25 mouse cellular contexts compared by ENCODE assay signal in the genomic region with DNA sequence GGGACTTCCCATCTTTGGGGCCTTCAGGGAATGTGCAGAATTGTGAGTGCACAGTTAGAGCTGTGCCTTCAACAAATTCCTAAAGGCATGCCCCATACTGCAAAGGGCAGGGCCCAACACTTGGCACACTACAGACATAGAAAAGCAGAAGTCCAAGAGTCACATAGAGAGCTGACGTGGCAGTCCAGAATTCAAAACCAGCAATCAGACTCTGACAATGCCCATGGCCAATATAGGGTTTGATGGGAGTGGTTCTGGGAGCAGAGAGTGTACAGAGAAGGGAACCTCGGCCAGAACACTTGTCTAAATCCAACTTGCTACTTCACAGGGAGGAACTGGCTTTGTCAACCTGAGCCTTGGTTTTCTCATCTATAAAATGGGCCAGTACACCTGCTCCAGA. TPM values are rescaled to one million over a fixed set of nuclear protein-coding genes. Genes with fewer than 3 reads are reported as not detected.
A peak's percentile ranks its signal among the peaks of the same experiment; 100 is the strongest.
DNase-seq lines count a peak whose midpoint lies in the region; ATAC-seq and TF ChIP-seq lines count a peak whose summit lies in the region.
"Had no signal": no experiment of that assay in that cellular context is flagged by ENCODE, and none has a peak within 500 bp of the region (broad histone marks: within the 10 kb centered on the region; RNA-seq: fewer than 3 reads in every experiment).

No protein-coding gene starts in this region.

- peaks cover 5% of the 10 kb centered on the region for H3K4me1 ChIP-seq in brown adipose tissue, adult 24 weeks (ENCODE audit: control insufficient read depth, insufficient read depth, insufficient read length, low read length)
- no peaks in the 10 kb centered on the region for H3K4me1 ChIP-seq in midbrain, embryonic 16.5 days (ENCODE audit: control insufficient read depth, insufficient read depth, low read length)
- H3K4me1 ChIP-seq: embryonic facial prominence, embryonic 15.5 days; forebrain, embryonic 10.5 days; hindbrain, embryonic 12.5 days had no signal

- WGBS in macrophage (ENCODE audit: missing documents) = 15% methylated on average over 2 of the region's 2 CpGs
- 98% methylated on average over 2 of the region's 2 CpGs for WGBS in midbrain, embryonic 16.5 days

- no peaks in the 10 kb centered on the region for H3K79me2 ChIP-seq in macrophage (ENCODE audit: inconsistent target)

- H3K36me3 ChIP-seq in macrophage (ENCODE audit: inconsistent target) = peaks cover 49% of the 10 kb centered on the region
- peaks cover 64% of the 10 kb centered on the region for H3K36me3 ChIP-seq in midbrain, embryonic 16.5 days (ENCODE audit: control insufficient read depth, insufficient read depth, low read length)

- intact Hi-C loops in left cerebral cortex, postnatal 14 days (cut with DNase I) = no loop called here

- TF ChIP-seq CTCF in layer of hippocampus, adult 2 months (conservative IDR thresholded peaks at IDR 0.05) = no peak

- H3K27me3 ChIP-seq in midbrain, embryonic 16.5 days (ENCODE audit: control insufficient read depth, insufficient read depth, low read depth, low read length) = no peaks in the 10 kb centered on the region
- H3K27me3 ChIP-seq: CH12.LX; embryonic facial prominence, embryonic 15.5 days; heart, embryonic 13.5 days; hindbrain, embryonic 12.5 days; Patski had no signal

- no peak for DNase-seq in layer of hippocampus, adult 2 months (ENCODE audit: low spot score in 2 of 2)
- no peak for DNase-seq in layer of hippocampus, postnatal 10 days (ENCODE audit: low spot score in 2 of 2)
- DNase-seq in frontal cortex, postnatal 36 days (ENCODE audit: low spot score in 2 of 2) = no peak
- DNase-seq in left cerebral cortex, postnatal 14 days (ENCODE audit: low spot score in 2 of 2) = no peak
- DNase-seq: adrenal gland, adult 2 months; adrenal gland, postnatal 36 days; cerebellum, adult 9-10 months; cerebellum, postnatal 36 days; gastrocnemius, postnatal 14 days; heart, postnatal 4 days had no signal

- peak overlapping the region; percentile 28; the same call in 1 of the 2 replicates for H3K27ac ChIP-seq in layer of hippocampus, adult 2 months
- peak overlapping the region; percentile 47; the same call in 1 of the 2 replicates for H3K27ac ChIP-seq in brown adipose tissue, adult 24 weeks (replicated peaks; ENCODE audit: low read depth, low read length)
- H3K27ac ChIP-seq in macrophage = peak overlapping the region; percentile 87
- no peak overlapping the region for H3K27ac ChIP-seq in midbrain, embryonic 16.5 days (ENCODE audit: low read length)
- H3K27ac ChIP-seq: embryonic facial prominence, embryonic 15.5 days; forebrain, embryonic 10.5 days; heart, embryonic 13.5 days; hindbrain, embryonic 12.5 days had no signal

- no peaks in the 10 kb centered on the region for H3K9me3 ChIP-seq in midbrain, embryonic 16.5 days (replicated peaks; ENCODE audit: control insufficient read depth, low read length, poor library complexity, severe bottlenecking)
- H3K9me3 ChIP-seq: embryonic facial prominence, embryonic 15.5 days; forebrain, embryonic 10.5 days; heart, embryonic 13.5 days; hindbrain, embryonic 12.5 days had no signal

- ATAC-seq in monocyte, adult 5-6 weeks (replicated peaks; ENCODE audit: insufficient number of reproducible peaks, low FRiP score, low TSS enrichment, poor library complexity, severe bottlenecking) = 0 out of 2 replicates have a peak, but pooled peaks have one; percentile 25
- ATAC-seq in midbrain, embryonic 16.5 days = no peak
- ATAC-seq: activated CD4-positive, CD25-positive, alpha-beta regulatory T cell, adult 4 months; forebrain, embryonic 14.5 days; hindbrain, embryonic 16.5 days; inflammation-experienced regulatory T-cells, adult 6 months; Patski had no signal

- H3K9ac ChIP-seq in midbrain, embryonic 16.5 days (ENCODE audit: low read depth, low read length) = no peak overlapping the region
- H3K9ac ChIP-seq: embryonic facial prominence, embryonic 15.5 days; heart, embryonic 13.5 days; hindbrain, embryonic 12.5 days had no signal

- H3K4me2 ChIP-seq in midbrain, embryonic 16.5 days (ENCODE audit: low read length) = no peak overlapping the region
- H3K4me2 ChIP-seq: embryonic facial prominence, embryonic 15.5 days; heart, embryonic 13.5 days; hindbrain, embryonic 12.5 days had no signal

- H3K4me3 ChIP-seq in layer of hippocampus, adult 2 months = no peak overlapping the region
- H3K4me3 ChIP-seq in brown adipose tissue, adult 24 weeks (ENCODE audit: insufficient read depth, low read depth, low read length) = no peak overlapping the region
- no peak overlapping the region for H3K4me3 ChIP-seq in macrophage (ENCODE audit: inconsistent target)
- H3K4me3 ChIP-seq in midbrain, embryonic 16.5 days (ENCODE audit: low read depth, low read length) = no peak overlapping the region
- H3K4me3 ChIP-seq: embryonic facial prominence, embryonic 15.5 days; erythroblast, embryonic 14.5 days; forebrain, embryonic 10.5 days; heart, embryonic 13.5 days; hindbrain, embryonic 12.5 days had no signal

RNA-seq across cellular contexts. Expression of a gene that starts 8.4 kb away (rescaled TPM):
- 10 to 100 TPM; 50.9 to 51.6 TPM for total RNA-seq in layer of hippocampus, adult 2 months (2021)
- 10 to 100 TPM; 39.0 to 41.9 TPM for total RNA-seq in layer of hippocampus, postnatal 10 days (2021)
- 378 and 560 TPM in 2 replicates for polyA plus RNA-seq in brown adipose tissue, adult 24 weeks (2012; ENCODE audit: insufficient read depth, insufficient read length, missing spikeins)
- total RNA-seq in macrophage (2018; cell fraction: chromatin; rRNA removed) = 10 to 100 TPM in 23 of 26 experiments, 1 to 10 TPM in 3; 5.1 to 67.3 (median 23.7) TPM
- total RNA-seq in macrophage (2018; cell fraction: cytosol; rRNA removed) = 10 to 100 TPM; 28.0 to 69.0 (median 38.0) TPM
- 10 to 100 TPM in 25 of 26 experiments, 1 to 10 TPM in 1; 9.1 to 56.5 (median 24.8) TPM for total RNA-seq in macrophage (2018; cell fraction: nucleus; rRNA removed)
- polyA plus RNA-seq in macrophage (2018) = 37.2 to 68.4 TPM (median 59.5 TPM) in 3 replicates
- 5.1 to 16.4 TPM (median 6.8 TPM) in 3 replicates for total RNA-seq in monocyte, adult 5-6 weeks (2017)
- 23.6 and 26.0 TPM in 2 replicates for polyA plus RNA-seq in midbrain, embryonic 16.5 days (2015; fragmentation: Nextera tagmentation; extraction: Ambion mirVana)
- total RNA-seq in left cerebral cortex, postnatal 14 days (2021) = 10 to 100 TPM; 45.5 to 47.1 TPM

RNA-seq across cellular contexts. Expression of a gene that starts 8.6 kb away (rescaled TPM):
- total RNA-seq in layer of hippocampus, adult 2 months (2021) = 100 to 1,000 TPM; 152 to 168 TPM
- 100 to 1,000 TPM; 144 to 159 TPM for total RNA-seq in layer of hippocampus, postnatal 10 days (2021)
- polyA plus RNA-seq in brown adipose tissue, adult 24 weeks (2012; ENCODE audit: insufficient read depth, insufficient read length, missing spikeins) = 83.8 and 94.3 TPM in 2 replicates
- total RNA-seq in macrophage (2018; cell fraction: chromatin; rRNA removed) = 100 to 1,000 TPM in 11 of 26 experiments, 10 to 100 TPM in 15; 20.3 to 162 (median 87.2) TPM
- 100 to 1,000 TPM in 12 of 26 experiments, 10 to 100 TPM in 14; 72.0 to 130 (median 96.1) TPM for total RNA-seq in macrophage (2018; cell fraction: cytosol; rRNA removed)
- total RNA-seq in macrophage (2018; cell fraction: nucleus; rRNA removed) = 100 to 1,000 TPM in 12 of 26 experiments, 10 to 100 TPM in 14; 38.4 to 151 (median 88.4) TPM
- polyA plus RNA-seq in macrophage (2018) = 54.9 to 121 TPM (median 116 TPM) in 3 replicates
- 23.0 to 45.8 TPM (median 34.5 TPM) in 3 replicates for total RNA-seq in monocyte, adult 5-6 weeks (2017)
- 146 and 156 TPM in 2 replicates for polyA plus RNA-seq in midbrain, embryonic 16.5 days (2015; fragmentation: Nextera tagmentation; extraction: Ambion mirVana)
- total RNA-seq in left cerebral cortex, postnatal 14 days (2021) = 100 to 1,000 TPM; 143 to 147 TPM

RNA-seq across cellular contexts. Expression of a gene that starts 15.2 kb away (rescaled TPM):
- total RNA-seq in layer of hippocampus, adult 2 months (2021) = 10 to 100 TPM; 22.8 to 24.0 TPM
- 10 to 100 TPM; 31.7 to 37.4 TPM for total RNA-seq in layer of hippocampus, postnatal 10 days (2021)
- polyA plus RNA-seq in brown adipose tissue, adult 24 weeks (2012; ENCODE audit: insufficient read depth, insufficient read length, missing spikeins) = 10.4 and 13.8 TPM in 2 replicates
- total RNA-seq in macrophage (2018; cell fraction: chromatin; rRNA removed) = 10 to 100 TPM in 17 of 26 experiments, 1 to 10 TPM in 9; 2.1 to 42.4 (median 19.5) TPM
- 10 to 100 TPM in 23 of 26 experiments, 1 to 10 TPM in 3; 5.4 to 23.8 (median 16.5) TPM for total RNA-seq in macrophage (2018; cell fraction: cytosol; rRNA removed)
- 10 to 100 TPM in 23 of 26 experiments, 1 to 10 TPM in 3; 4.6 to 53.0 (median 19.3) TPM for total RNA-seq in macrophage (2018; cell fraction: nucleus; rRNA removed)
- 18.7 to 21.3 TPM (median 18.7 TPM) in 3 replicates for polyA plus RNA-seq in macrophage (2018)
- 11.3 to 25.4 TPM (median 19.3 TPM) in 3 replicates for total RNA-seq in monocyte, adult 5-6 weeks (2017)
- polyA plus RNA-seq in midbrain, embryonic 16.5 days (2015; fragmentation: Nextera tagmentation; extraction: Ambion mirVana) = 63.6 and 67.8 TPM in 2 replicates
- 10 to 100 TPM; 23.9 to 30.9 TPM for total RNA-seq in left cerebral cortex, postnatal 14 days (2021)

RNA-seq across cellular contexts. Expression of a gene that starts 43.2 kb away (rescaled TPM):
- 100 to 1,000 TPM; 112 to 120 TPM for total RNA-seq in layer of hippocampus, adult 2 months (2021)
- 100 to 1,000 TPM; 101 to 112 TPM for total RNA-seq in layer of hippocampus, postnatal 10 days (2021)
- 77.1 and 78.5 TPM in 2 replicates for polyA plus RNA-seq in brown adipose tissue, adult 24 weeks (2012; ENCODE audit: insufficient read depth, insufficient read length, missing spikeins)
- 10 to 100 TPM in 18 of 26 experiments, 1 to 10 TPM in 8; 2.6 to 42.5 (median 15.0) TPM for total RNA-seq in macrophage (2018; cell fraction: chromatin; rRNA removed)
- total RNA-seq in macrophage (2018; cell fraction: cytosol; rRNA removed) = 1 to 10 TPM; 2.3 to 7.8 (median 4.8) TPM
- 10 to 100 TPM in 13 of 26 experiments, 1 to 10 TPM in 13; 2.4 to 26.8 (median 9.4) TPM for total RNA-seq in macrophage (2018; cell fraction: nucleus; rRNA removed)
- polyA plus RNA-seq in macrophage (2018) = 2.4 to 7.5 TPM (median 4.1 TPM) in 3 replicates
- total RNA-seq in monocyte, adult 5-6 weeks (2017) = 6.9 to 14.1 TPM in 2 of 3 replicates, not detected in the other
- polyA plus RNA-seq in midbrain, embryonic 16.5 days (2015; fragmentation: Nextera tagmentation; extraction: Ambion mirVana) = 32.9 and 35.0 TPM in 2 replicates
- total RNA-seq in left cerebral cortex, postnatal 14 days (2021) = 100 to 1,000 TPM; 102 to 110 TPM

RNA-seq across cellular contexts. Expression of a gene that starts 48.1 kb away (rescaled TPM):
- 100 to 1,000 TPM; 287 to 288 TPM for total RNA-seq in layer of hippocampus, adult 2 months (2021)
- 100 to 1,000 TPM; 209 to 233 TPM for total RNA-seq in layer of hippocampus, postnatal 10 days (2021)
- polyA plus RNA-seq in brown adipose tissue, adult 24 weeks (2012; ENCODE audit: insufficient read depth, insufficient read length, missing spikeins) = 66.4 and 76.9 TPM in 2 replicates
- 100 to 1,000 TPM in 11 of 26 experiments, 10 to 100 TPM in 15; 25.4 to 161 (median 85.8) TPM for total RNA-seq in macrophage (2018; cell fraction: chromatin; rRNA removed)
- total RNA-seq in macrophage (2018; cell fraction: cytosol; rRNA removed) = 10 to 100 TPM; 21.0 to 34.8 (median 27.6) TPM
- total RNA-seq in macrophage (2018; cell fraction: nucleus; rRNA removed) = 10 to 100 TPM; 17.9 to 95.1 (median 49.4) TPM
- polyA plus RNA-seq in macrophage (2018) = 24.8 to 34.0 TPM (median 33.1 TPM) in 3 replicates
- total RNA-seq in monocyte, adult 5-6 weeks (2017) = 34.7 to 65.9 TPM (median 40.3 TPM) in 3 replicates
- polyA plus RNA-seq in midbrain, embryonic 16.5 days (2015; fragmentation: Nextera tagmentation; extraction: Ambion mirVana) = 206 and 218 TPM in 2 replicates
- 100 to 1,000 TPM; 276 to 278 TPM for total RNA-seq in left cerebral cortex, postnatal 14 days (2021)
